Mouse (Mus musculus) liver, embryonic 14.5 days (tissue): ENCODE data around the gene Ptk7.

Experiments used
- CTCF ChIP-seq: IDR thresholded peaks from 2 replicates; pipeline ENCODE4 v1.5.1; 2016; ENCODE audit warnings: antibody characterized with exemption, low read depth, control low read depth
- EP300 ChIP-seq: IDR thresholded peaks from 2 replicates; pipeline ENCODE4 v1.6.1; 2016; ENCODE audit warnings: antibody characterized with exemption, low read depth

DNA sequence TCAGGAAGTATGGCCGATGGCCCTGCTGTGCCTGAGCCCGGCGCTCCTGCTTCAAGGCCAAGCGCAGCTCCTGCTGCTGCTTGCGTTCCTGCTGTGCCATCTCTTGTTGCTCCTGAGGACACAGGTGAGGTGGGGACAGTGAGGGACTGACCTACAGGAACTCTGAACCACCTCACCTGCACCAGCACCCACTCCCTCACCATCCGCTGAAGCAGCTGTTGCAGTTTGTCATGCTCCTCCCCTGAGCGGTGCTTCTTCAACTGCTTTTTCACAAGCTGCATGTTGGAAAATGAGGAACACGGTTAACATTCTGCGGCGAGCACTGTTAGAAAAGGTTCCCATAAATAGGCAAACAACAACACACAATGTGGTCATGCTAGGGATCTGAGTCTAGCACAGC lies 40.6 kb upstream of the Ptk7 start:
- no peak for TF ChIP-seq CTCF
- no peak for TF ChIP-seq EP300
